Mouse (Mus musculus): ENCODE measurements around the gene Ezh1. TPM values are rescaled to one million over a fixed set of nuclear protein-coding genes. Genes with fewer than 3 reads are reported as not detected.

The Ezh1 gene
- total RNA-seq, 2 experiments from 2014 or later = 29.5 to 35.6 TPM

GRCm38 (mm10) chr11:101149178-101150105 lies 76.8 kb downstream of the Ezh1 start:
- DNase-seq (ENCODE audit: low spot score in 2 of 2) = no peak

- DNase-seq (ENCODE audit: low spot score in 2 of 2) = no peak
Measured at GRCm38 (mm10) chr11:101148751-101149150, 77.5 kb downstream of the Ezh1 start.

DNA sequence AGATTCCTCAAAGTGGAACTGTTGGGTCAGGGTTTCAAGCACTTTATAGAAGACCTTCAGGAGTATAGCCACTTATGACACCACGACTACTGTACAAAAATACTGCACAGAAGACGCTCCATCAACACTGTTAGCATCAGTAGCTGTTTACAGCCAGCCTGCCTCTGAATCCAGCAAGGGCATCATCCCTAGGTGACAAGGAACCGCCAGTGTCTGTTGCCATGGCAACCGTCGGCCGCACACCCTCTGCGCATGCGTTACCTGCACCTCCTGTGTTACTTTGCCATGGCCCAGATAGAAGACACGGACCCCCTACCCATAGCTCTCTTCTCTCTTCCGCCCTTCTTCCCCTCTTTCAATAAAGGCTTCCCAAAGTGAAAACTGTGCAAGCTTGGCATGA lies 79.9 kb downstream of the Ezh1 start:
- no peak for DNase-seq (ENCODE audit: low spot score in 2 of 2)

- DNase-seq (ENCODE audit: low spot score in 2 of 2) = no peak
Measured at GRCm38 (mm10) chr11:101143338-101144225, 82.7 kb downstream of the Ezh1 start.

GRCm38 (mm10) chr11:101142215-101142967 lies 83.9 kb downstream of the Ezh1 start:
- DNase-seq (ENCODE audit: low spot score in 2 of 2) = no peak

Other genes starting within 250 kb of the Ezh1 start
- gene Atp6v0a1, start 217.0 kb downstream of the Ezh1 start, total RNA-seq (2021) = 100 to 1,000 TPM; 120 to 176 TPM
- gene Naglu, start 156.5 kb downstream of the Ezh1 start, total RNA-seq (2021) = 10 to 100 TPM; 25.8 to 39.0 TPM
- gene Hsd17b1, start 148.1 kb downstream of the Ezh1 start, total RNA-seq (2021) = 1 to 10 TPM; 1.2 to 2.0 TPM
- gene Coasy, start 143.9 kb downstream of the Ezh1 start, total RNA-seq (2021) = 10 to 100 TPM; 84.4 to 94.1 TPM
- gene Mlx, start 139.2 kb downstream of the Ezh1 start, total RNA-seq (2021) = 10 to 100 TPM; 46.5 to 61.8 TPM
- 1 to 10 TPM; 2.8 to 3.8 TPM for gene Psmc3ip, start 131.0 kb downstream of the Ezh1 start, total RNA-seq (2021)
- gene Retreg3, start 106.6 kb downstream of the Ezh1 start, total RNA-seq (2021) = 10 to 100 TPM; 50.3 to 57.4 TPM
- 10 to 100 TPM; 32.9 to 37.0 TPM for gene Tubg1, start 106.5 kb downstream of the Ezh1 start, total RNA-seq (2021)
- 1 to 10 TPM; 5.9 to 6.4 TPM for gene Tubg2, start 70.6 kb downstream of the Ezh1 start, total RNA-seq (2021)
- gene Cntnap1, start 55.9 kb downstream of the Ezh1 start, total RNA-seq (2021) = 1 to 10 TPM; 6.4 to 7.3 TPM
- gene Plekhh3, start 55.1 kb downstream of the Ezh1 start, total RNA-seq (2021) = 10 to 100 TPM; 24.3 to 25.6 TPM
- gene Ccr10, start 51.0 kb downstream of the Ezh1 start, total RNA-seq (2021) = under 1 TPM in 1 of 2 experiments, not detected in 1; 0.51 TPM
- 10 to 100 TPM; 38.3 to 41.4 TPM for gene Ramp2, start 19.6 kb upstream of the Ezh1 start, total RNA-seq (2021)
- gene Vps25, start 27.2 kb upstream of the Ezh1 start, total RNA-seq (2021) = 100 to 1,000 TPM in 1 of 2 experiments, 10 to 100 TPM in 1; 89.3 to 113 TPM
- gene Wnk4, start 34.1 kb upstream of the Ezh1 start, total RNA-seq (2021) = 1 to 10 TPM; 4.1 to 4.6 TPM
- under 1 TPM; 0.33 to 0.99 TPM for gene Cntd1, start 52.5 kb upstream of the Ezh1 start, total RNA-seq (2021)
- gene Coa3, start 52.7 kb upstream of the Ezh1 start, total RNA-seq (2021) = 10 to 100 TPM; 79.9 to 86.3 TPM
- 100 to 1,000 TPM; 151 to 161 TPM for gene Becn1, start 75.8 kb upstream of the Ezh1 start, total RNA-seq (2021)
- 100 to 1,000 TPM; 139 to 164 TPM for gene Psme3, start 89.8 kb upstream of the Ezh1 start, total RNA-seq (2021)
- 1 to 10 TPM; 6.0 to 7.0 TPM for gene Aoc2, start 98.6 kb upstream of the Ezh1 start, total RNA-seq (2021)
- 100 to 1,000 TPM in 1 of 2 experiments, 10 to 100 TPM in 1; 40.0 to 124 TPM for gene Aoc3, start 104.1 kb upstream of the Ezh1 start, total RNA-seq (2021)
- 10 to 100 TPM; 13.0 to 27.5 TPM for gene G6pc, start 141.1 kb upstream of the Ezh1 start, total RNA-seq (2021)
- gene Aarsd1, start 191.2 kb upstream of the Ezh1 start, total RNA-seq (2021) = 10 to 100 TPM; 29.1 to 38.1 TPM
- 1 to 10 TPM; 2.7 to 4.7 TPM for gene Gm27029, start 198.3 kb upstream of the Ezh1 start, total RNA-seq (2021)
- 10 to 100 TPM; 28.2 TPM for gene Rundc1, start 198.6 kb upstream of the Ezh1 start, total RNA-seq (2021)
- 1 to 10 TPM; 6.1 TPM for gene Ptges3l, start 198.9 kb upstream of the Ezh1 start, total RNA-seq (2021)
- gene Rpl27, start 215.8 kb upstream of the Ezh1 start, total RNA-seq (2021) = 10 to 100 TPM; 68.8 to 83.9 TPM
- 10 to 100 TPM; 30.0 to 38.8 TPM for gene Ifi35, start 221.9 kb upstream of the Ezh1 start, total RNA-seq (2021)
- 10 to 100 TPM in 1 of 2 experiments, 1 to 10 TPM in 1; 9.8 to 14.9 TPM for gene Rnd2, start 238.5 kb upstream of the Ezh1 start, total RNA-seq (2021)
- gene Vat1, start 239.8 kb upstream of the Ezh1 start, total RNA-seq (2021) = 100 to 1,000 TPM; 126 TPM